Mouse (Mus musculus) stomach, postnatal 0 days (tissue): ENCODE results near the gene Zp2.

Experiments
- CTCF ChIP-seq: IDR thresholded peaks from 2 replicates; pipeline ENCODE4 v1.5.1; 2016; ENCODE audit warnings: antibody characterized with exemption, low read depth, mild to moderate bottlenecking, moderate library complexity
- EP300 ChIP-seq: optimal IDR thresholded peaks from 2 replicates; pipeline ENCODE3; 2016; ENCODE audit warnings: antibody characterized with exemption

DNA sequence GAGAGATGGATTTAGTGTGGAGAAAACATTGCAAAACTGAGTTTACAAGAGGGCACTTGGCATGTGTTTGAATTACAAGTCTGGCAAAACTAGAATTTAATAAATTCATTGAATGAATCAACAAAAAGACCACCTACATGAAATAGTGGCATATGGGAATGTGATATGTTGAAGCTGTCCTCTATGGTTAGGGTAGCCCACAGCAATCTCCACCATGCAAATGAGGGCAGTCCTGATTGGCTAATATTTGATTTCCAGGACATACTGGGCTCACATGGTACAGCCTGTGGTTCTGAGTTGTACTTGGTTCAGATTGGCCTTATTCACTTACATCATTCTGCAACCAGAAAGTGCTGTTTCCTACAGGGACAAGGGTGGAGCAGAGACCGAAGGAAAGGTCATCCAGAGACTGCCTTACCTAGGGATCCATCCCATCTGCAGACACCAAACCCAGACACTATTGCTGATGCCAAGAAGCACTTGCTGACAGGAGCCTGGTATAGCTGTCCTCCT is 27.2 kb upstream of the Zp2 start:
- TF ChIP-seq CTCF (no peak), EP300 (no peak)
